Mouse (Mus musculus): ENCODE data around the gene Ttyh1. TPM values are rescaled to one million over a fixed set of nuclear protein-coding genes. Genes with fewer than 3 reads are reported as not detected.

Ttyh1 gene
- total and polyA plus RNA-seq, 3 experiments, result 0.08 to 0.17 TPM; not detected in 1

DNA sequence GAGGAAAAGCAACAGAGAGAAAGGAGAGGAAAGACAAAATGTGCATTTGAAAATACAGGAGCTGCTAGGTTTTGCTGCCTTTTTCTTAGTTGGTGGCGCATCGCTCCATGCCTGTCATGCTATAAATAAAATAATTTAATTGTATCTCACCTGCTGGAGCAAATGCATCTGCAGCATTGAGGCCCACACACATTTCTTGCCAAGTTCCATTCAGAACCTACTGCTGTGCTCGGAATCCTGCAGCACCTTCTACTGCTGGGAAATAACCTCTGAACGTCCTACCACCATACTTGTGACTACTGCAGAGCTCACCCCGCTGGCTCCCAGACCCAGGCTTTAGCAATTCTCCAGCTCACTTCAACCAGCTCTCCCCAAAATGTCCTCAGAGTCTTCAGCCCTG, 18.1 kb upstream of the Ttyh1 start:
- in situ Hi-C loops (cut with MboI; ENCODE audit: low pct_ligation_motif_present, low pct_unique_long_range_greater_than_20kb, low sequenced_read_pairs), result no loop called here
- H3K79me2 ChIP-seq (replicated peaks; ENCODE audit: control insufficient read depth, extremely low read depth, insufficient read depth, poor library complexity, severe bottlenecking), result no peaks in the 10 kb centered on the region
- H3K4me2 ChIP-seq (ENCODE audit: insufficient read depth, low read depth, poor library complexity, severe bottlenecking), result no peak overlapping the region
- H3K4me3 ChIP-seq (replicated peaks in 1 of 3; ENCODE audit: low read depth in 2 of 3, low read length in 2 of 3, poor library complexity in 1 of 3), result no peak overlapping the region
- no peak overlapping the region for H3K27ac ChIP-seq (ENCODE audit: insufficient read depth, low read depth)
- no peaks in the 10 kb centered on the region for H3K9me3 ChIP-seq (replicated peaks; ENCODE audit: low read length)
- H3K9ac ChIP-seq (ENCODE audit: insufficient read depth, low read depth), result no peak overlapping the region
- no peak for DNase-seq (ENCODE audit: extremely low read depth)
- H3K4me1 ChIP-seq (ENCODE audit: control insufficient read depth in 1 of 2, insufficient read depth in 2 of 2), result peaks cover 0 to 7% of the 10 kb centered on the region in 2 experiments; a peak in 2 of 4 replicates
- TF ChIP-seq BHLHE40 (IDR thresholded peaks at IDR 0.05; ENCODE audit: low read depth, low read length) (no peak), ZKSCAN1 (IDR thresholded peaks at IDR 0.05; ENCODE audit: borderline replicate concordance, low read depth, low read length) (no peak), CHD1 (IDR thresholded peaks at IDR 0.05; ENCODE audit: low read depth, low read length) (no peak), USF1 (IDR thresholded peaks at IDR 0.05; ENCODE audit: low read depth, low read length) (no peak), MYC (IDR thresholded peaks at IDR 0.05; ENCODE audit: low read depth, low read length) (no peak), POLR2AphosphoS2 (IDR thresholded peaks at IDR 0.05; ENCODE audit: low read depth, low read length) (no peak), USF2 (conservative IDR thresholded peaks at IDR 0.05; ENCODE audit: low read depth, low read length) (no peak)
- dilution Hi-C loops (cut with MboI; ENCODE audit: extremely low pct_ligation_motif_present, extremely low pct_unique_long_range_greater_than_20kb, low sequenced_read_pairs), result no loop called here
- H3K27me3 ChIP-seq (replicated peaks), result peaks cover 1% of the 10 kb centered on the region
- no peaks in the 10 kb centered on the region for H3K36me3 ChIP-seq (replicated peaks in 1 of 2; ENCODE audit: control insufficient read depth in 1 of 2, insufficient read depth in 1 of 2, low read length in 1 of 2)

DNA sequence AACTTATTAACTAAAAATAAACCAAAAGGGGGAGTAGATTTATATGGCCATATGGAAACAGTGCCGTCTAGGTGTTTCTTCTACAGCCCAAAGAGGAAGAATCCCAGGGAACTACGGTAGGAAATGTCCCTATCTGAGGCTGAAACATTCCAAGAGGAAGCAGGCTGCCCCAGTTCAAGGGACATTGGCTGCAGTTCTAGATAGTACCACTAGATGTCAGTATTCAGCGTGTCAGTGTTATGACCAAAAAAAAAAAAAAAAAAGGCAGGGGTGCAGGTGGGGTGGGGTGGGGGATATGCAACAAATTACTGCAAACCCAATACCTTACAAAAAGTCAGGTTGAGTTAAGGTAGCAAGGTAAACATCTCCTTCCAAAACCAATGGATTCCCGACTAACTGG, 15.8 kb upstream of the Ttyh1 start:
- H3K27me3 ChIP-seq (replicated peaks), result peaks cover 1% of the 10 kb centered on the region
- dilution Hi-C loops (cut with MboI; ENCODE audit: extremely low pct_ligation_motif_present, extremely low pct_unique_long_range_greater_than_20kb, low sequenced_read_pairs), result no loop called here
- H3K27ac ChIP-seq (ENCODE audit: insufficient read depth, low read depth), result no peak overlapping the region
- no peak overlapping the region for H3K4me3 ChIP-seq (replicated peaks in 1 of 3; ENCODE audit: low read depth in 2 of 3, low read length in 2 of 3, poor library complexity in 1 of 3)
- peaks cover 0 to 7% of the 10 kb centered on the region in 2 experiments; a peak in 2 of 4 replicates for H3K4me1 ChIP-seq (ENCODE audit: control insufficient read depth in 1 of 2, insufficient read depth in 2 of 2)
- TF ChIP-seq ZC3H11A (IDR thresholded peaks at IDR 0.05; ENCODE audit: low read depth, low read length), result no peak
- peak; percentile 45; the same call in 1 of the 2 replicates for TF ChIP-seq SMC3 (IDR thresholded peaks at IDR 0.05; ENCODE audit: low read depth, low read length)
- TF ChIP-seq TCF12 (IDR thresholded peaks at IDR 0.05; ENCODE audit: low read depth, low read length), result no peak
- no peak for TF ChIP-seq JUND (conservative IDR thresholded peaks at IDR 0.05; ENCODE audit: low read depth, low read length)
- no peak for TF ChIP-seq TBP (conservative IDR thresholded peaks at IDR 0.05; ENCODE audit: low read depth, low read length)
- peak; percentile 68 to 77 for TF ChIP-seq CTCF (conservative IDR thresholded peaks at IDR 0.05 in 1 of 2, IDR thresholded peaks at IDR 0.05 in 1 of 2; ENCODE audit: low read depth in 2 of 2, low read length in 2 of 2)
- TF ChIP-seq GABPA (IDR thresholded peaks at IDR 0.05; ENCODE audit: insufficient replicate concordance, low read depth, low read length), result no peak
- no peak for TF ChIP-seq JUN (IDR thresholded peaks at IDR 0.05; ENCODE audit: insufficient read depth, low read depth, low read length)
- no peak for TF ChIP-seq SIN3A (IDR thresholded peaks at IDR 0.05; ENCODE audit: low read length)
- no peak for TF ChIP-seq BHLHE40 (IDR thresholded peaks at IDR 0.05; ENCODE audit: low read depth, low read length)
- peak; percentile 97 for TF ChIP-seq ZNF384 (IDR thresholded peaks at IDR 0.05; ENCODE audit: low read depth, low read length)
- no peak for TF ChIP-seq CHD1 (IDR thresholded peaks at IDR 0.05; ENCODE audit: low read depth, low read length)
- TF ChIP-seq RAD21 (IDR thresholded peaks at IDR 0.05; ENCODE audit: low read depth, low read length), result peak; percentile 35
- TF ChIP-seq IRF4 (IDR thresholded peaks at IDR 0.05; ENCODE audit: low read depth, low read length), result no peak
- no peak for TF ChIP-seq E2F4 (IDR thresholded peaks at IDR 0.05; ENCODE audit: insufficient replicate concordance, low read depth, low read length)
- TF ChIP-seq RCOR1 (conservative IDR thresholded peaks at IDR 0.05; ENCODE audit: low read depth, low read length), result no peak
- TF ChIP-seq EP300 (IDR thresholded peaks at IDR 0.05; ENCODE audit: low read length), result no peak
- no peak for TF ChIP-seq MEF2A (IDR thresholded peaks at IDR 0.05; ENCODE audit: borderline replicate concordance, low read depth, low read length)
- no peak for TF ChIP-seq MAZ (IDR thresholded peaks at IDR 0.05; ENCODE audit: low read depth, low read length)
- no peak for TF ChIP-seq ELF1 (IDR thresholded peaks at IDR 0.05; ENCODE audit: low read depth, low read length)
- no peaks in the 10 kb centered on the region for H3K9me3 ChIP-seq (replicated peaks; ENCODE audit: low read length)
- H3K4me2 ChIP-seq (ENCODE audit: insufficient read depth, low read depth, poor library complexity, severe bottlenecking), result no peak overlapping the region
- H3K9ac ChIP-seq (ENCODE audit: insufficient read depth, low read depth), result no peak overlapping the region
- peak; percentile 58 for DNase-seq (ENCODE audit: extremely low read depth)
- no peaks in the 10 kb centered on the region for H3K36me3 ChIP-seq (replicated peaks in 1 of 2; ENCODE audit: control insufficient read depth in 1 of 2, insufficient read depth in 1 of 2, low read length in 1 of 2)
- H3K79me2 ChIP-seq (replicated peaks; ENCODE audit: control insufficient read depth, extremely low read depth, insufficient read depth, poor library complexity, severe bottlenecking), result no peaks in the 10 kb centered on the region
- in situ Hi-C loops (cut with MboI; ENCODE audit: low pct_ligation_motif_present, low pct_unique_long_range_greater_than_20kb, low sequenced_read_pairs), result no loop called here
